ENCODE assay signal across 1 mouse cellular context in genomic region chr6:122291735-122292134, GRCm38 (mm10).
TF ChIP-seq lines count a peak whose summit lies in the region.

No protein-coding gene starts in this region.

TF ChIP-seq in MEL, 35 proteins besides CTCF, POLR2A, EP300 and RAD21 (continued from another document):
- TF ChIP-seq MEF2A (IDR thresholded peaks at IDR 0.05; ENCODE audit: extremely low read depth, insufficient replicate concordance, low read depth, low read length, poor library complexity, severe bottlenecking): peak; percentile 28; the same call in 1 of the 2 replicates
- 0 out of 2 replicates have a peak, but pooled peaks have one; percentile 18 for TF ChIP-seq HCFC1 (IDR thresholded peaks at IDR 0.05; ENCODE audit: low read depth, low read length)
- TF ChIP-seq BHLHE40 (IDR thresholded peaks at IDR 0.05; ENCODE audit: borderline replicate concordance, low read depth, low read length): 0 out of 2 replicates have a peak, but pooled peaks have one; percentile 10
- TF ChIP-seq SIN3A (IDR thresholded peaks at IDR 0.05; ENCODE audit: low read length): peak; percentile 81
- no peak for TF ChIP-seq E2F4 (IDR thresholded peaks at IDR 0.05; ENCODE audit: borderline replicate concordance, low read depth, low read length)
- no peak for TF ChIP-seq NRF1 (IDR thresholded peaks at IDR 0.05; ENCODE audit: insufficient read depth, low read depth, low read length, poor library complexity, severe bottlenecking)
- no peak for TF ChIP-seq KAT2A (conservative IDR thresholded peaks at IDR 0.05; ENCODE audit: low read depth, low read length)
- TF ChIP-seq NELFE (IDR thresholded peaks at IDR 0.05; ENCODE audit: low read depth, low read length): no peak
- no peak for TF ChIP-seq UBTF (IDR thresholded peaks at IDR 0.05; ENCODE audit: borderline replicate concordance, insufficient read depth, low read depth, low read length)
- TF ChIP-seq MXI1 (IDR thresholded peaks at IDR 0.05; ENCODE audit: low read depth, low read length): peak; percentile 35; the same call in 1 of the 2 replicates
- TF ChIP-seq TCF12 (IDR thresholded peaks at IDR 0.05; ENCODE audit: low read depth, low read length): peak; percentile 90
- TF ChIP-seq MYB (IDR thresholded peaks at IDR 0.05; ENCODE audit: low read depth, low read length): peak; percentile 71
- no peak for TF ChIP-seq ZC3H11A (IDR thresholded peaks at IDR 0.05; ENCODE audit: low read depth, low read length)
- no peak for TF ChIP-seq POLR2AphosphoS5 (IDR thresholded peaks at IDR 0.05; ENCODE audit: borderline replicate concordance, low read depth, low read length)
- TF ChIP-seq ZMIZ1 (IDR thresholded peaks at IDR 0.05; ENCODE audit: low read depth, low read length): no peak
- TF ChIP-seq POLR2AphosphoS2 (IDR thresholded peaks at IDR 0.05; ENCODE audit: low read length): no peak
- TF ChIP-seq GATA1 (IDR thresholded peaks at IDR 0.05; ENCODE audit: low read depth, low read length): peak; percentile 78
- no peak for TF ChIP-seq MAZ (IDR thresholded peaks at IDR 0.05; ENCODE audit: low read depth, low read length)
- TF ChIP-seq ZNF384 (IDR thresholded peaks at IDR 0.05; ENCODE audit: low read depth, low read length): peak; percentile 95
- 0 out of 2 replicates have a peak, but pooled peaks have one; percentile 28 for TF ChIP-seq CHD1 (IDR thresholded peaks at IDR 0.05; ENCODE audit: low read depth, low read length)
- TF ChIP-seq ELF1 (IDR thresholded peaks at IDR 0.05; ENCODE audit: low read depth, low read length): 0 out of 2 replicates have a peak, but pooled peaks have one; percentile 33
- TF ChIP-seq ETS1 (IDR thresholded peaks at IDR 0.05; ENCODE audit: low read depth, low read length): peak; percentile 88
- TF ChIP-seq USF2 (IDR thresholded peaks at IDR 0.05; ENCODE audit: borderline replicate concordance in 1 of 2, insufficient read depth in 1 of 2, low read depth in 1 of 2, low read length in 2 of 2): no peak
- peak; percentile 69 for TF ChIP-seq TAL1 (IDR thresholded peaks at IDR 0.05; ENCODE audit: low read length)
- TF ChIP-seq ZKSCAN1 (IDR thresholded peaks at IDR 0.05; ENCODE audit: low read depth, low read length): no peak; the same call in 1 of the 2 replicates
- no peak for TF ChIP-seq USF1 (IDR thresholded peaks at IDR 0.05; ENCODE audit: low read depth, low read length)
- TF ChIP-seq MYC (IDR thresholded peaks at IDR 0.05; ENCODE audit: low read depth, low read length): peak; percentile 20; the same call in 1 of the 2 replicates
- no peak for TF ChIP-seq CHD2 (IDR thresholded peaks at IDR 0.05; ENCODE audit: low read length)
- no peak for TF ChIP-seq GABPA (IDR thresholded peaks at IDR 0.05; ENCODE audit: low read depth, low read length)
- peak; percentile 98 for TF ChIP-seq RCOR1 (IDR thresholded peaks at IDR 0.05; ENCODE audit: low read depth, low read length)
- TF ChIP-seq MAFK (IDR thresholded peaks at IDR 0.05; ENCODE audit: borderline replicate concordance, low read depth, low read length): peak; percentile 82; the same call in 1 of the 2 replicates
- no peak for TF ChIP-seq TBP (IDR thresholded peaks at IDR 0.05; ENCODE audit: low read depth, low read length)
